Mouse (Mus musculus): ENCODE data around the gene Mllt6.
A peak's percentile ranks its signal among the peaks of the same experiment; 100 is the strongest.
"Not testable (repeated sequence)": the region's sequence is repeated elsewhere in the genome, so short reads cannot be mapped to it uniquely, and the experiment has no call there.

Mllt6 gene

DNA sequence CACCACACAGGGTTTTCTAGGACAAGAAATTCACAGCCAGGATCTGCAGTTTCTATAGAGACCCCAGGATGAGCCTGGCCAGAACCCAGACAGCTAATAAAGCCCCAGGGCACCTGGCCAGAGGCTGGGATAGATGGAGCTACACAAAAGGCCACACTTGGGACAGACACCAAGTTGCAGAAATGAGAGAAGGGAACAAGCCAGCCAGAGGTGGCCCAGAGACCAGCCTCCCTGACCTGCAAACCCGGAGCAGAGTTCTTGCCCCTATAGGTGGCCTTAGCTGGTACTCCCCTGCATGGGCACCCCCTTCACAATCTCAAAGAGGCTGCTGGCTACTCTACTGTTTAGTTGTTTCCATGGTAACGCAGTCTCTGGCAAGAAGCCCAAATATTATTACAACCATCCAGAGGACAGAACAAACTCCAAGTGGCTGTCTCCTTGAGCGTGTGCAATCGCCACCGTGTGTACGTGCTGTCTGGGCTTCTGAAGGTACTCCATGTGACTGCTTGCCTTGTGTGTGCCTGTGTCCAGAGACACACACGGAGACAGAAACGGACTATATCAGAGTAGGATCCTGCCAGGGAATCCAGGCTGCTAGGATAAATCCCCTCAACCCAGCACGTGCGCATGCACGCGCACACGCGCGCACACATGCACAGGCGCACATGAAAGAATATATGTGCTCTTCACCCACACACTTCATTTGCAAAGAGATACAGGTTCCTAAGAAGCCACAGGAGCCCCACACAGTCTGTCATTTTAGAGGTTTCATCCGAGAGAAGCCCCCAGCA is 31.9 kb downstream of the Mllt6 start:
- peak; percentile 60 for DNase-seq (ENCODE audit: low read depth, low spot score)

- no peak for DNase-seq (ENCODE audit: low read depth, low spot score)
These were observed 32.6 kb downstream of the Mllt6 start for GRCm38 (mm10) chr11:97695712-97696401.

DNA sequence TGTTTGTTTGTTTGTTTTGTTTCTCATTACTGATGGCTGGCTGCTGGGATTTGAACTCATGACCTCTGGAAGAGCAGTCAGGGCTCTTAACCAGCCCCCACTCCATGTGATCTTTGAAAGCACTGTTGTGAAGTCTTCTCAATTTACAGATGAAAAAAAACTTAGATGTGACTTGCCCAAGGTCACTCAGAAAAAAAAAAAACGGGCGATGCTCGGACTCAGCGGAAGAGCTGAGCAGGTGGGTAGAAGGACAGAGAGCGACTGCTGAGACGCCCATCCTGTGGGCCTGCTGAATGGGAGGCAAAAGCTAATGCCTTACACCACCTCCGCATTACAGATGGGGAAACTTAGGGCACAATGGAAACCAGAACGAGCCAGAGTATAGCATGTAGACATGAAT is 33.5 kb downstream of the Mllt6 start:
- DNase-seq (ENCODE audit: low read depth, low spot score): no peak

DNA sequence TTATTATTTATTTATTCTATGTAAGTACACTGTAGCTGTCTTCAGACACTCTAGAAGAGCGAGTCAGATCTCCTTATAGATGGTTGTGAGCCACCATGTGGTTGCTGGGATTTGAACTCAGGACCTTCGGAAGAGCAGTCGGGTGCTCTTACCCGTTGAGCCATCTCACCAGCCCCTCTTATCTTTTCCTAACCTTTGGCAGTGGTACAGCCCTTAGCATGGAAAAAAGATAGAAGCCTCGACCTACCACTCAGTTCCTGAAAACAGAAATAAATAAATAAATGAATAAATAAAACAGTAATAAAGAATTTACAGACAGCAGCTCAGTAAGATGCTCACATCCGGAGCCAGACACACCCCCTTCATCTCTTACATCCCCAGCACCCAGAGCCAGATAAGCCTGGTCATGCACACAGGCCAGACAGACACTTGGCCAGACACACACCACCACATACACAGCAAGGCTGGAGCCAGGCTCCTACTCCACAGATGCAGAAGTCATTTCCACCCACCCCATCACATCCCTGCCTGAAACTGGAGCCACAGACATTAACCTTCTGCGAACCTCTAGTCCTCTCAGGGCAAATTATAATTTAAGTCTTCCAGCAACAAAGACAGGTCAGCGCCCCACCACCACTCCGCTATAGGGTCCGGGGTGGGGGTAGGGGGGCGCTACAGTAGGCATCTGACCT is 34.1 kb downstream of the Mllt6 start:
- no peak for DNase-seq (ENCODE audit: low read depth, low spot score)

- DNase-seq (ENCODE audit: low read depth, low spot score): peak; percentile 58
These were observed 34.8 kb downstream of the Mllt6 start for GRCm38 (mm10) chr11:97697891-97698529.

DNA sequence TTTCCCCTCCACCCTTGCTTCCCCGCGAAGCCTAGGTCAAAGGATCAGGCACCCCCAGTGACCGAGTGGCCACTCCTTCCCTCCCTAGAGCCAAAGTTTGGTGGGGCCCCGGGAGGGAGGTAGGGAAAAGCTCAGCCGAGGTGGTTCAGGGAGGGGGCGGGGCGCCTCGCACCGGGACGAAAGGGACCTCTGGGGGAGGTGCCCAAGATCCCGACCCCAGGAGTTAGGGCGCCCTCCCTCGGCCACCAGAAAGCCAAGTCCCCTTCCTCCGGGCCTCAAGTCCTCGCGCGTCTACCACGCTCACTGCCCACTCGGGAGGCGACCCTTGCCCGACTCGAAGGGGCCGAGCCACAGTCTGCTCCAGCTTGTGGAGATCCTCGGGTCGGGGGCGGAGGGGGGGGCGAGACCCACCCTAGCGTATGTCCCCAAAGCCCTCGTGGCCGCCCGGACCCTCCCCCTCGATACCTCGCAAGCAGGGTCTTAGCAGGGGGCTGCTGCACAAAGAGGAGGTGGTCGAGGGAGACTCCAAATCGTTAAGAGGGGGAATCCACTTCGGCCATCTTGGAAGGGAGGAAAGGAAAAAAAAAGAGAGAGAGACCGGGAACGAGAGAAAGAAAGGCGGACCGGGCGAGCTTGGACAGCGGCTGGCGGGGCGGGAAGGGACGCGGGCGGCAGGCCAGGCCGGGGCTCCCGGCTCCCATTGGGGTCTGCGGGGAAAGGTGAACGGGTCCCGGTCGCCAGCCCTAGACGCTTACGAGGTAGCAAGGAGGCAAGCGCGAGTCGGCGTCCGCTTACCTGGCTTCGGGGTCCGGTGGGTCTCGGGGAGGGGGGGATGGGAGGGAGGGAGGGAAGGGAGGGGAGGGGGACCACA is 35.8 kb downstream of the Mllt6 start:
- DNase-seq (ENCODE audit: low read depth, low spot score): peak; percentile 77

- DNase-seq (ENCODE audit: low read depth, low spot score): peak; percentile 96
These were observed 36.4 kb downstream of the Mllt6 start for GRCm38 (mm10) chr11:97699626-97700002.

DNA sequence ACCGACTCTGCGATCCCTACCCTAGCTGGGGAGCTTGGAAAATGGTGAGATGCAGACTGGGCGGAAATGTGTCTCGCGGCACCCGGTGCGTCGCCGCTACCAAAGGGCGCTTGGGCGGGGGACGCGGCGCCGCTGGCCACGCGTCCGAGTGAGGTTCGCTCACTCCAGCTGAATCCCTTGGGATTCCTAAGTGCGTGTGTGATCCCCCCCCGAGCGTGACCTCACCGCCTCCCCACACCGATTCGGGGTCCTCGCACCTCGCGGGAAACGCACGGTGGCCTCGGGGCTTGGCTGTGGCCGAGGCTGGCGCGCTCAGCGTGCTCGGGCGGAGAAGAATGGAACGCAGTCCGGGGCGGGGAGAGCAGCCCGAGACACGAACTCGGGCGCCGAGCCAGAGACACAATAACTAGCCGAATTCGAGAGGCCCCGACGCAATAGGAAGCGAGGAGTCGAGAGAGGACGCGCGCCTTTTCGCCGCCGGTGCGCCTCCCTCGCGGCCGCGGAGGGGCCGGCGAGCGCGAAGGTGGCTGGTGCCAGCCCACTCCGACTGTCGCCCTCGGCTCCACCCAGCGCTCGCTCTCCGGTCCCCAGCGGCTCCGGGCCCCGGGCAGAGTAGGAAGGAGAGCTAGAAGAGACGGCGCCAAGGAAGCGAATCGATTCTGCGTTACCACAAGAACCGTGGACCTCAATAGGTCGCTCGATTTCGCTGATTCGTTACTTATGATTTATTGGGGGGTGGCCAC is 37.0 kb downstream of the Mllt6 start, which contains the start of gene Pcgf2:
Gene Pcgf2 (minus strand): TSS at position 495 of the 743 bp plus-strand sequence.
- DNase-seq (ENCODE audit: low read depth, low spot score): peak; percentile 77

DNA sequence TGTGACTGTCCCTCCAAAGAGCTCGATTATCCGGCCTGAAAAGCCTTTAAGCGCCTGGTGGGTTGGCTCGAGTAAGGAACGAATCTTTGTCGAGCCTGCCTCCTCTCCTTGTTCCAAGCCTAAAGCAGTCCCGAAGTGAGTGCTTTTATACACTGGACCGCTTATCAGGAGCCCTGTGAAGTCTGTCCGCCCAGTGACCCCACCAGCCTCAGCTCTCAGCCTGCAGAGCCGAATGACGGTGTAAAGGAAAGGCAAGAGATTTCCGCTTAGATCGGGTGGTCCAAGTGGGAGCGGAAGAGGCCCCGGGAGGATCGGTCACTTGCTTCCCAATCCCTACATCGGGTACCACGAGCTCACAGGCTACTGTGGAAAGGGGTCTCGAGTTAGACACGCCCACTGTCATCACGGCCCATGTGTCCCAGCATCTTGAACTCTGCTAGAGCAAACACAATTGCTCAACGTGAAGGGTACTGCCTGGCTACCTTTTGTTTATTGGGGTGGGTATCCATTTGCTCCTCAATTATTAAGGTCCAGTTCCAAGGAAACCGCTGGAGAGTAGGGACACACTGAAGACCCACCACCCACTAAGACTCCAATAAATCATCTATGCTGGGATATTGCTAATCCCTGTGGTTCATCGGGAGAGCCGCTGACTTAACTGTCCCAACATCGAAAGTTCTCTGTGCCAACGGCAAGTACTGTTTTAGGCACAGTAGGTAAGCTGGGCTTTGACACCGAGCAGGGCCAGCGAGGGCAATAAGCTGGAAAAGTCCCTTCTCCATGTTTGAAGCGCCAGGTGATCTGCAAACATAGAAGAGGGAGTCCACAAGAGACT is 37.7 kb downstream of the Mllt6 start:
- no peak for DNase-seq (ENCODE audit: low read depth, low spot score)

- DNase-seq (ENCODE audit: low read depth, low spot score): no peak
These were observed 38.6 kb downstream of the Mllt6 start for GRCm38 (mm10) chr11:97701581-97702392.

GRCm38 (mm10) chr11:97702393-97702745 is 39.2 kb downstream of the Mllt6 start:
- DNase-seq (ENCODE audit: low read depth, low spot score): peak; percentile 90

GRCm38 (mm10) chr11:97703039-97703826 is 40.0 kb downstream of the Mllt6 start, which contains the start of gene Psmb3:
Gene Psmb3 (plus strand): TSS chr11:97703399.
- DNase-seq (ENCODE audit: low read depth, low spot score): peak; percentile 100

GRCm38 (mm10) chr11:97710067-97710466 is 46.9 kb downstream of the Mllt6 start:
- DNase-seq (ENCODE audit: low read depth, low spot score): not testable (repeated sequence)

GRCm38 (mm10) chr11:97711200-97711900 is 48.1 kb downstream of the Mllt6 start:
- no peak for DNase-seq (ENCODE audit: low read depth, low spot score)

DNA sequence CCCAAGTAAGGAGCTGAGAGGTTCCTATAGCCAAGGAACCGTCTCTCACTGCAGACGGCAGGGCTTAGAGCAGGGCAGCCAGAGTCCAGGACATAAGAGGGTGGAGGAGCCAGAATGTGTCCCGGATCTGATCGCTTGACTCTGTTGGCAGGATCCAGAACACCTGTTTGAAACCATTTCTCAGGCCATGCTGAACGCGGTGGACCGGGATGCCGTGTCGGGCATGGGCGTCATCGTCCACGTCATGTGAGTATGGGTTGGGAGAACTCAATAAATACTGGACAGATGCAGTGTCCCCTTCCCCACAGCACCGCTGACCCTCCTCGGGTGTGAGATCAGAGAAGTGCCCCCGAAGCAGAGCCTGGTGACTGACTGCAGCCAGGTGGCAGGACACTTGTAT is 49.1 kb downstream of the Mllt6 start:
- DNase-seq (ENCODE audit: low read depth, low spot score): no peak

GRCm38 (mm10) chr11:97713896-97714295 is 50.7 kb downstream of the Mllt6 start:
- no peak for DNase-seq (ENCODE audit: low read depth, low spot score)

GRCm38 (mm10) chr11:97714356-97714755 is 51.1 kb downstream of the Mllt6 start:
- no peak for DNase-seq (ENCODE audit: low read depth, low spot score)
